In the genomic region with DNA sequence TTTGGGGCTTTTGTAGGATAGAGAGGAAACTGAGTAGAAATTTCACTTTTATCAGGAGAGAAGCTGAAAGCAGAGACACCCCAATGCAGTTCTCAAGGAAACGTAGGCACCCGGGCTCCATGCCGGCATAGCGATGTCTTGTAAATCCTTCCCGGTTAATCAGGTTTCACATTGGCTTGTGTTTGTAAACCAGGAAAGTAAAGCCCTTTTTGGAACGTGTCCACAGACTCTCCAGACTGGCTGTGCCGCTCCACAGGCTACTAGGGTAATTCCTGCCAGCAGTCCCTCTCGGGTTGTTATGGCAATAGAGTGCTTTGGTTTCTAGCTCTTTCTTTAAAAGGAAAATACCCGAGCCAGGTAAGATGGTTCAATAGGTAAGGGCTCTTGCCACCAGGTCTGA, we compare ENCODE assay signal across 8 mouse cellular contexts. TPM values are rescaled to one million over a fixed set of nuclear protein-coding genes. Genes with fewer than 3 reads are reported as not detected.
A peak's percentile ranks its signal among the peaks of the same experiment; 100 is the strongest.
DNase-seq lines count a peak whose midpoint lies in the region; ATAC-seq and TF ChIP-seq lines count a peak whose summit lies in the region.

No protein-coding gene starts in this region.

- no peaks in the 10 kb centered on the region for H3K36me3 ChIP-seq in limb, embryonic 13.5 days
- no peaks in the 10 kb centered on the region for H3K36me3 ChIP-seq in intestine, postnatal 0 days (ENCODE audit: control insufficient read depth, insufficient read depth)

- no peak; the same call in 1 of the 2 replicates for ATAC-seq in limb, embryonic 13.5 days (ENCODE audit: low FRiP score, low read depth)
- no peak for ATAC-seq in granulocyte monocyte progenitor cell, adult 5-6 weeks (replicated peaks; ENCODE audit: poor library complexity, severe bottlenecking)
- ATAC-seq in intestine, postnatal 0 days: no peak

- peaks cover 13% of the 10 kb centered on the region for H3K4me1 ChIP-seq in limb, embryonic 13.5 days
- no peaks in the 10 kb centered on the region for H3K4me1 ChIP-seq in intestine, postnatal 0 days (replicated peaks; ENCODE audit: control insufficient read depth, insufficient read depth, low read length)

- no peaks in the 10 kb centered on the region; the same call in 1 of the 2 replicates for H3K9me3 ChIP-seq in limb, embryonic 13.5 days
- no peaks in the 10 kb centered on the region for H3K9me3 ChIP-seq in intestine, postnatal 0 days (ENCODE audit: control insufficient read depth)

- H3K27me3 ChIP-seq in limb, embryonic 13.5 days: no peaks in the 10 kb centered on the region
- no peaks in the 10 kb centered on the region for H3K27me3 ChIP-seq in intestine, postnatal 0 days (replicated peaks; ENCODE audit: control insufficient read depth, insufficient read depth, low read length)

- WGBS in limb, embryonic 13.5 days: 30% methylated on average over 9 of the region's 9 CpGs
- WGBS in intestine, postnatal 0 days: 55% methylated on average over 9 of the region's 9 CpGs

- no peak overlapping the region for H3K9ac ChIP-seq in limb, embryonic 13.5 days
- no peak overlapping the region for H3K9ac ChIP-seq in intestine, postnatal 0 days (ENCODE audit: low read depth, low read length)

- no peak overlapping the region for H3K27ac ChIP-seq in limb, embryonic 13.5 days
- H3K27ac ChIP-seq in intestine, postnatal 0 days (ENCODE audit: low read depth, low read length): no peak overlapping the region

- intact Hi-C loops in left cerebral cortex, postnatal 14 days (cut with DNase I): no loop called here
- intact Hi-C loops in left cerebral cortex, postnatal 36 days (cut with DNase I): no loop called here

- no peak for TF ChIP-seq CTCF in intestine, postnatal 0 days (IDR thresholded peaks at IDR 0.05; ENCODE audit: low read depth)

- peak overlapping the region; percentile 30 for H3K4me2 ChIP-seq in limb, embryonic 13.5 days (replicated peaks)
- no peak overlapping the region for H3K4me2 ChIP-seq in intestine, postnatal 0 days (replicated peaks; ENCODE audit: low read depth)

- H3K4me3 ChIP-seq in limb, embryonic 13.5 days: no peak overlapping the region
- H3K4me3 ChIP-seq in intestine, postnatal 0 days (ENCODE audit: low read depth, low read length): no peak overlapping the region

- peak; percentile 45 to 66 for DNase-seq in left cerebral cortex, postnatal 14 days (ENCODE audit: low spot score in 2 of 2)
- DNase-seq in left cerebral cortex, postnatal 36 days (ENCODE audit: low spot score in 2 of 2): no peak
- peak; percentile 48 for DNase-seq in cerebellum, adult 9-11 months
- DNase-seq in gastrocnemius, postnatal 10 days: peak; percentile 22
- DNase-seq in spleen, adult 18-20 months: no peak

RNA-seq across cellular contexts. Expression of a gene that starts 40.6 kb away (rescaled TPM):
- 100 to 1,000 TPM; 140 to 141 TPM for total RNA-seq in left cerebral cortex, postnatal 14 days (2021)
- total RNA-seq in left cerebral cortex, postnatal 36 days (2021): 100 to 1,000 TPM; 190 to 195 TPM
- total RNA-seq in gastrocnemius, postnatal 10 days (2021): 1 to 10 TPM; 2.9 to 3.8 TPM
- polyA plus RNA-seq in limb, embryonic 13.5 days (2015; fragmentation: Nextera tagmentation; extraction: Ambion mirVana): 13.7 and 15.9 TPM in 2 replicates
- 9.0 and 11.5 TPM in 2 replicates for total RNA-seq in granulocyte monocyte progenitor cell, adult 5-6 weeks (2014; fragmentation: Nextera tagmentation)
- 1.5 and 3.7 TPM in 2 replicates for total RNA-seq in granulocyte monocyte progenitor cell, adult 5-6 weeks (2017)
- polyA plus RNA-seq in intestine, postnatal 0 days (2015; fragmentation: Nextera tagmentation; extraction: Ambion mirVana): 3.8 and 4.4 TPM in 2 replicates

Comparison
In these comparisons a context has a peak if more than half of its experiments do, and no peak if none do; other contexts are left out.
1. DNase-seq: peak in left cerebral cortex, postnatal 14 days (2 of 2), cerebellum, adult 9-11 months (single experiment) and gastrocnemius, postnatal 10 days (single experiment); none in left cerebral cortex, postnatal 36 days (0 of 2) and spleen, adult 18-20 months (0 of 2).
2. RNA of a gene that starts 40.6 kb away (total RNA-seq): 190 to 195 TPM in left cerebral cortex, postnatal 36 days and 140 to 141 TPM in left cerebral cortex, postnatal 14 days; 1.5 to 11.5 TPM in granulocyte monocyte progenitor cell, adult 5-6 weeks and 2.9 to 3.8 TPM in gastrocnemius, postnatal 10 days; every median in the first group is over 10 times any median in the second.